ENCODE assay signal across 10 mouse cellular contexts in genomic region chr5:142384911-142385660, GRCm38 (mm10). TPM values are rescaled to one million over a fixed set of nuclear protein-coding genes. Genes with fewer than 3 reads are reported as not detected.
DNase-seq lines count a peak whose midpoint lies in the region; ATAC-seq and TF ChIP-seq lines count a peak whose summit lies in the region.
"Had no signal": no experiment of that assay in that cellular context is flagged by ENCODE, and none has a peak within 500 bp of the region (broad histone marks: within the 10 kb centered on the region; RNA-seq: fewer than 3 reads in every experiment).

No protein-coding gene starts in this region.

- H3K9me3 ChIP-seq in embryonic facial prominence, embryonic 11.5 days (replicated peaks; ENCODE audit: control insufficient read depth, low read length), result no peaks in the 10 kb centered on the region
- no peaks in the 10 kb centered on the region for H3K9me3 ChIP-seq in heart, embryonic 10.5 days
- no peaks in the 10 kb centered on the region for H3K9me3 ChIP-seq in liver, postnatal 0 days (ENCODE audit: low read length)
- H3K9me3 ChIP-seq in kidney, embryonic 15.5 days (replicated peaks), result no peaks in the 10 kb centered on the region

- no peak for TF ChIP-seq EP300 in liver, postnatal 0 days (IDR thresholded peaks at IDR 0.05; ENCODE audit: low read depth)

- peak; percentile 18 for DNase-seq in kidney, postnatal 10 days
- DNase-seq in kidney, adult 18-20 months, result no peak
- DNase-seq in embryonic facial prominence, embryonic 11.5 days (ENCODE audit: low spot score), result peak; percentile 79
- DNase-seq in heart, embryonic 10.5 days (ENCODE audit: low spot score), result no peak
- DNase-seq in liver, postnatal 0 days, result no peak
- peak; percentile 65 to 76 for DNase-seq in right cerebral cortex, adult 2 months (ENCODE audit: low spot score in 2 of 2)
- no peak for DNase-seq in thymus, postnatal 36 days

- H3K27me3 ChIP-seq in embryonic facial prominence, embryonic 11.5 days (ENCODE audit: control insufficient read depth, insufficient read depth, low read length), result no peaks in the 10 kb centered on the region
- peaks cover 6% of the 10 kb centered on the region; the same call in 1 of the 2 replicates for H3K27me3 ChIP-seq in heart, embryonic 10.5 days (ENCODE audit: insufficient read depth, poor library complexity, severe bottlenecking)
- H3K27me3 ChIP-seq in liver, postnatal 0 days (ENCODE audit: insufficient read depth, low read length), result no peaks in the 10 kb centered on the region
- no peaks in the 10 kb centered on the region; the same call in 1 of the 2 replicates for H3K27me3 ChIP-seq in kidney, embryonic 15.5 days
- H3K27me3 ChIP-seq: CH12.LX had no signal

- no peak for TF ChIP-seq CTCF in liver, postnatal 0 days (IDR thresholded peaks at IDR 0.05; ENCODE audit: low read depth)

- ATAC-seq in embryonic facial prominence, embryonic 11.5 days (replicated peaks; ENCODE audit: insufficient number of reproducible peaks, low FRiP score, low TSS enrichment, low read depth), result no peak
- no peak for ATAC-seq in liver, postnatal 0 days
- ATAC-seq in kidney, embryonic 15.5 days (replicated peaks; ENCODE audit: low FRiP score), result no peak

- H3K9ac ChIP-seq in embryonic facial prominence, embryonic 11.5 days (replicated peaks; ENCODE audit: low read length), result peak overlapping the region; percentile 44; the same call in 1 of the 2 replicates
- no peak overlapping the region for H3K9ac ChIP-seq in liver, postnatal 0 days (replicated peaks)
- H3K9ac ChIP-seq in kidney, embryonic 15.5 days, result no peak overlapping the region
- H3K9ac ChIP-seq: liver, embryonic 14.5 days had no signal

- H3K4me3 ChIP-seq in embryonic facial prominence, embryonic 11.5 days (ENCODE audit: low read depth, low read length), result no peak overlapping the region
- H3K4me3 ChIP-seq in heart, embryonic 10.5 days, result no peak overlapping the region
- H3K4me3 ChIP-seq in liver, postnatal 0 days (ENCODE audit: low read depth, low read length), result no peak overlapping the region
- no peak overlapping the region for H3K4me3 ChIP-seq in kidney, embryonic 15.5 days (replicated peaks)

- peaks cover 15% of the 10 kb centered on the region for H3K4me1 ChIP-seq in embryonic facial prominence, embryonic 11.5 days (ENCODE audit: control insufficient read depth, insufficient read depth, low read length)
- peaks cover 25% of the 10 kb centered on the region for H3K4me1 ChIP-seq in heart, embryonic 10.5 days
- peaks cover 8% of the 10 kb centered on the region for H3K4me1 ChIP-seq in liver, postnatal 0 days (ENCODE audit: insufficient read depth)
- peaks cover 24% of the 10 kb centered on the region for H3K4me1 ChIP-seq in kidney, embryonic 15.5 days

- H3K4me2 ChIP-seq in embryonic facial prominence, embryonic 11.5 days (ENCODE audit: low read depth, low read length), result no peak overlapping the region
- H3K4me2 ChIP-seq in liver, postnatal 0 days (ENCODE audit: low read depth, low read length), result peak overlapping the region; percentile 15; the same call in 1 of the 2 replicates
- no peak overlapping the region for H3K4me2 ChIP-seq in kidney, embryonic 15.5 days

- 17% methylated on average over 23 of the region's 23 CpGs for WGBS in embryonic facial prominence, embryonic 11.5 days
- WGBS in heart, embryonic 10.5 days, result 46% methylated on average over 23 of the region's 23 CpGs
- WGBS in liver, postnatal 0 days (ENCODE audit: insufficient replicate concordance), result 52% methylated on average over 23 of the region's 23 CpGs
- 36% methylated on average over 23 of the region's 23 CpGs for WGBS in kidney, embryonic 15.5 days

- peak overlapping the region; percentile 91 for H3K27ac ChIP-seq in embryonic facial prominence, embryonic 11.5 days (replicated peaks; ENCODE audit: low read depth, low read length)
- H3K27ac ChIP-seq in heart, embryonic 10.5 days, result peak overlapping the region; percentile 56
- peak overlapping the region; percentile 12; the same call in 1 of the 2 replicates for H3K27ac ChIP-seq in liver, postnatal 0 days (ENCODE audit: low read depth)
- no peak overlapping the region for H3K27ac ChIP-seq in kidney, embryonic 15.5 days
- H3K27ac ChIP-seq: liver, embryonic 14.5 days had no signal

- H3K36me3 ChIP-seq in embryonic facial prominence, embryonic 11.5 days (replicated peaks; ENCODE audit: control insufficient read depth, insufficient read depth, low read depth, low read length), result no peaks in the 10 kb centered on the region
- H3K36me3 ChIP-seq in heart, embryonic 10.5 days, result no peaks in the 10 kb centered on the region
- no peaks in the 10 kb centered on the region for H3K36me3 ChIP-seq in liver, postnatal 0 days (replicated peaks; ENCODE audit: insufficient read depth, low read length)
- no peaks in the 10 kb centered on the region for H3K36me3 ChIP-seq in kidney, embryonic 15.5 days

RNA-seq across cellular contexts. Expression of gene Foxk1, which starts 16.2 kb away (rescaled TPM):
- 2.9 and 3.4 TPM in 2 replicates for polyA plus RNA-seq in embryonic facial prominence, embryonic 11.5 days (2014; fragmentation: Nextera tagmentation; extraction: Ambion mirVana)
- polyA plus RNA-seq in heart, embryonic 10.5 days (2016; fragmentation: Nextera tagmentation; extraction: Ambion mirVana), result 3.3 and 4.5 TPM in 2 replicates
- 1.7 TPM in 2 replicates for polyA plus RNA-seq in liver, postnatal 0 days (2015; fragmentation: Nextera tagmentation; extraction: Ambion mirVana)
- 6.4 and 7.7 TPM in 2 replicates for polyA plus RNA-seq in kidney, embryonic 15.5 days (2015; fragmentation: Nextera tagmentation; extraction: Ambion mirVana)

Comparison
In these comparisons a context has a peak if more than half of its experiments do, and no peak if none do; other contexts are left out.
1. DNase-seq: peak in kidney, postnatal 10 days (single experiment), embryonic facial prominence, embryonic 11.5 days (single experiment) and right cerebral cortex, adult 2 months (2 of 2); none in kidney, adult 18-20 months (single experiment), heart, embryonic 10.5 days (single experiment), liver, postnatal 0 days (single experiment) and thymus, postnatal 36 days (0 of 2).